In genomic region chr3:141914588-141914987, GRCm38 (mm10) we compare ENCODE assay signal across 32 mouse cellular contexts.
"Had no signal": no experiment of that assay in that cellular context is flagged by ENCODE, and none has a peak within 500 bp of the region (broad histone marks: within the 10 kb centered on the region; RNA-seq: fewer than 3 reads in every experiment).

No protein-coding gene starts in this region.

- DNase-seq: heart, adult 18-20 months; heart, adult 2 months; heart, postnatal 10 days; heart, postnatal 14 days; heart, postnatal 36 days; heart, postnatal 4 days; kidney, adult 11 months; kidney, adult 18-20 months; kidney, adult 2 months; kidney, postnatal 10 days; kidney, postnatal 14 days; kidney, postnatal 25 days; layer of hippocampus, adult 9-11 months; layer of hippocampus, postnatal 36 days had no signal

- ATAC-seq: hindbrain, embryonic 16.5 days; hindbrain, postnatal 0 days; inflammation-experienced regulatory T-cells, adult 6 months; intestine, embryonic 15.5 days; intestine, embryonic 16.5 days; intestine, postnatal 0 days had no signal

- H3K4me1 ChIP-seq: heart, embryonic 10.5 days; heart, embryonic 12.5 days; heart, embryonic 13.5 days; heart, embryonic 15.5 days; hindbrain, embryonic 12.5 days; hindbrain, embryonic 13.5 days; hindbrain, embryonic 15.5 days; intestine, embryonic 15.5 days had no signal

- H3K4me3 ChIP-seq: heart, adult 2 months; heart, embryonic 10.5 days; heart, embryonic 12.5 days; heart, embryonic 13.5 days; heart, embryonic 15.5 days; hindbrain, embryonic 10.5 days; hindbrain, embryonic 12.5 days; hindbrain, embryonic 13.5 days; hindbrain, embryonic 15.5 days; intestine, embryonic 15.5 days; layer of hippocampus, adult 2 months; left cerebral cortex, adult 2 months had no signal

- H3K27me3 ChIP-seq: heart, embryonic 12.5 days; heart, embryonic 13.5 days; heart, embryonic 15.5 days; hindbrain, embryonic 12.5 days; hindbrain, embryonic 13.5 days; hindbrain, embryonic 15.5 days; intestine, embryonic 15.5 days had no signal

- H3K4me2 ChIP-seq: heart, embryonic 11.5 days; heart, embryonic 12.5 days; heart, embryonic 13.5 days; heart, embryonic 15.5 days; hindbrain, embryonic 12.5 days; hindbrain, embryonic 13.5 days; hindbrain, embryonic 14.5 days; hindbrain, embryonic 15.5 days; intestine, embryonic 15.5 days had no signal

- H3K36me3 ChIP-seq: heart, embryonic 10.5 days; heart, embryonic 12.5 days; heart, embryonic 13.5 days; heart, embryonic 15.5 days; hindbrain, embryonic 10.5 days; hindbrain, embryonic 12.5 days; hindbrain, embryonic 13.5 days; hindbrain, embryonic 15.5 days; intestine, embryonic 15.5 days had no signal

- H3K9me3 ChIP-seq: heart, embryonic 10.5 days; heart, embryonic 12.5 days; heart, embryonic 13.5 days; heart, embryonic 15.5 days; hindbrain, embryonic 10.5 days; hindbrain, embryonic 12.5 days; hindbrain, embryonic 13.5 days; hindbrain, embryonic 15.5 days; intestine, embryonic 15.5 days had no signal

- H3K27ac ChIP-seq: heart, adult 2 months; heart, embryonic 10.5 days; heart, embryonic 13.5 days; heart, embryonic 15.5 days; hindbrain, embryonic 10.5 days; hindbrain, embryonic 12.5 days; hindbrain, embryonic 13.5 days; hindbrain, embryonic 14.5 days; hindbrain, embryonic 15.5 days; hindbrain, postnatal 0 days; intestine, embryonic 15.5 days; layer of hippocampus, adult 2 months; left cerebral cortex, adult 2 months had no signal

- H3K9ac ChIP-seq: heart, embryonic 12.5 days; heart, embryonic 13.5 days; heart, embryonic 15.5 days; hindbrain, embryonic 12.5 days; hindbrain, embryonic 13.5 days; hindbrain, embryonic 14.5 days; hindbrain, embryonic 15.5 days; intestine, embryonic 15.5 days had no signal
